Mouse (Mus musculus) G1E (cell line): ENCODE data around the gene Noto.

Experiments
- CTCF ChIP-seq: IDR thresholded peaks from 2 replicates; pipeline ENCODE4 v1.5.1; 2012; ENCODE audit warnings: low read depth, low read length, inconsistent platforms, mixed read lengths
- GATA1 ChIP-seq: IDR thresholded peaks from 2 replicates; pipeline ENCODE4 v1.6.1; 2012; ENCODE audit warnings: borderline replicate concordance, low read length, inconsistent platforms, mixed read lengths
- GATA2 ChIP-seq: IDR thresholded peaks from 2 replicates; pipeline ENCODE4 v1.6.1; 2012; ENCODE audit warnings: low read depth, low read length, inconsistent platforms, borderline replicate concordance
- POLR2AphosphoS5 ChIP-seq: IDR thresholded peaks from 2 replicates; pipeline ENCODE4 v1.6.1; 2012; ENCODE audit warnings: low read depth, low read length, inconsistent platforms; ENCODE audit not compliant: insufficient replicate concordance
- TAL1 ChIP-seq: conservative IDR thresholded peaks from 2 replicates; pipeline ENCODE4 v1.6.1; 2012; ENCODE audit warnings: low read depth, low read length, inconsistent platforms, mixed read lengths

GRCm38 (mm10) chr6:85409003-85409402, 14.7 kb upstream of the Noto start:
- TF ChIP-seq CTCF (no peak), POLR2AphosphoS5 (no peak), TAL1 (no peak), GATA1 (no peak), GATA2 (no peak)
